Mouse (Mus musculus): Measurements from ENCODE around the gene Olfr381.
"Not testable (repeated sequence)": the region's sequence is repeated elsewhere in the genome, so short reads cannot be mapped to it uniquely, and the experiment has no call there.

Gene Olfr381
- long read RNA-seq, experiment 1, result 0 reads
- long read RNA-seq, experiment 2, result 0 reads

DNA sequence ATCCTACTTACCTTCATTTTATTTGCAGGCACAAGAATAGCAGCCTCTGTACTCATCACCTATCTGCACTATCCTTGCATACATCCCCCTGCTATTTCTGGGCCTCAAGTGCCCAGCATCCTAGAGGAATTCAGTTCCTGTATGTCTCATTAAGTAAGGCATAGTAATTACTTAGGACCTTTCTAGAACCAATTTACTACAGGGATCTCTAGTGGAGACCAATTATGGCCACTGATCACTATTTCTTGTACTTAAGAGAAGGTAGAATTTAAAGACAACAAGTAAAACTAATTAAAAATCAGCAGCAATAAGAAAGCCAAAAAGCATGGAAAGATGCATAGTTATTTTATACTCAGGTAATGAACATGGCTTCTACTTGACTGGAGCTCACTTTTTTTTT is at the start of gene Olfr381:
TSS of gene Olfr381 (minus strand) at position 101 of the 400 bp plus-strand sequence.
- intact Hi-C loops (cut with DNase I), result no loop called here

DNA sequence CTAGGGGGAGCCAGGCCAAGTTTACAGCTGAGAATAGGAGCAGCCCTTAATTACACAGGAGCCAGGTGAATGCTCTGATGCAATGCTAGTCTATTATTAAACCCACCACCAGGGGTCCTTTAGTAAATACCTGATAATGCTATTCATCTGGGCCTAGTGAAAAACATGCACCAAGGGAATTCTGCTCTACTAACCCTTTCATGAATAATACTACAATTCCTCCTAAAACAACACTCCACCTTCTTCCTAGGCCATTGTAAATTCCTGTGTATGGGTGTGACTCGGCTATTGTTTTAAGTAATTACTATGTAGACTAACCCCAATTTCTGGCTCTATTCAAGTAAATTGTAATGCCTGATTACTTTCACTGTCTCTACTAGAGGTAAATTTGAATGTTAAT is 37.6 kb upstream of the Olfr381 start:
- intact Hi-C loops (cut with DNase I), result not testable (repeated sequence)

DNA sequence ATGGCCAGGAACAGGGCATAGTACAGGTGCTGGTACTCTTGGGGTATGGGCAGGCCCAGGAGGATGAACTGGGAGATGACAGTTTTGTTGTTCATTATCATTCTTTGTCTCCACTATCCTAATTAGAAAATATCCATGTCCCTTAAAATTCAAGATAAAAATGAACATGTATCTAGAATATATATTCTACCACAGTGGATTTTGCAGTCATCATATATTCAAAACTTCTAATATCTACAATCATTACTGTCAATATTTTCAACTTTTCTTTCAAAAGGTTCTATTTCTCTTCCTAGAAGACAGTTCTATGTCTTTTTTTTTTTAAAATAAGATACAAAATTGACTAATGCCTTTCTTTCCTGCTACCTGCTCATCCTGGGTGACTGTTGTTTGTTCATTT is 25.7 kb upstream of the Olfr381 start, which contains the start of gene Olfr382:
TSS of gene Olfr382 (minus strand) at position 101 of the 400 bp plus-strand sequence.
- intact Hi-C loops (cut with DNase I), result no loop called here

DNA sequence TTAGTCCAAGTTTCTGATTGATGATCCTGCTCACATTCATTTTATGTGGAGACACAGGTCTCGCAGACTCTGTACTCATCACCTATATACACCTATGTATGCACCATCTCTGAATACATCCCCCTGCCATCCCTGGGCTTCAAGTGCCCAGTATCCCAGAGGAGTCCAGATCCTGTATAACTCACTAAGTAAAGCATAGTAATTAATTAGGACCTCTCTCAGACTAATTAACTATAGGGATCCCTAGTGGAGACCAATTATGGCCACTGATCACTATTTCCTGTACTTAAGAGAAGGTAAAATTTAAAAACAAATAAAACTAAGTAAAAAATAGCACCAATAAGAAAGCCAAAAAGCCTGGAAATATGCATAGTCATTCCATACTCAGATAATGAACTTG is 34.0 kb downstream of the Olfr381 start, which contains the start of gene Olfr380:
TSS of gene Olfr380 (minus strand) at position 101 of the 400 bp plus-strand sequence.
- intact Hi-C loops (cut with DNase I), result no loop called here

All from adrenal gland (tissue).